Mouse (Mus musculus): ENCODE results near the gene Tnfsf13.
"Not testable (repeated sequence)": the region's sequence is repeated elsewhere in the genome, so short reads cannot be mapped to it uniquely, and the experiment has no call there.

The Tnfsf13 gene

DNA sequence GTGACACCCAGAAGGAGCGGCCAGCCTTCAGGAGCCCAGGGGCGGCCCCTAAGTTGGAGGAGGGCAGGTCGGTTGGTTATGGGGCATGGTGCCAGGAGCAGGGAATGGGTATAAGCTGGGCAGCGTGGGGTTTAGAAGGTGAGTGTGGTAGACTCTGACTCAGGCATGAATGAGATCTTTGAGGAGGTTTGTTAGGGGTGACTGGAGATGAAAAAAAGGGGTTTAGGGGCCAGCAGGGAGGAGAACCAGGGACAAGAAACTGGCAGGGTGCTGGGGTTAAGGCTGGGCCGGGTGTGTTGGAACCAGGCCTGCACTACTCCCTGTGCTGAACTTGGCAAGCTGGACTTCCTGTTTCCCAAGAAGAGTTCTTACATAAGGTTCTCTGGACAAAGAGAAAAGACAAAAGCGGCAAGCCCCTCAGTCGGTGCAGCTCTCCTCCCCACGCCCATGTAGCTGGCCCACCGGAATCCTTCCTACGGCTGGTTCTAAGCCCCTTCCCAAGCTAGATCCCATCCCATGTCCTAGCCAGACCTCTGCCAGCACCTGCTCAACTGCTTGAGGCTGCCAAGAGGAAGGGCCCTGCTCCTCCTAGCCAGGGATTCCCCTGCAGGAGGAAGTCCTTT, at the start of gene Tnfsf13:
Tnfsf13 (minus strand) TSS at position 259 of the 623 bp plus-strand sequence.
- DNase-seq, result peak; percentile 92

DNA sequence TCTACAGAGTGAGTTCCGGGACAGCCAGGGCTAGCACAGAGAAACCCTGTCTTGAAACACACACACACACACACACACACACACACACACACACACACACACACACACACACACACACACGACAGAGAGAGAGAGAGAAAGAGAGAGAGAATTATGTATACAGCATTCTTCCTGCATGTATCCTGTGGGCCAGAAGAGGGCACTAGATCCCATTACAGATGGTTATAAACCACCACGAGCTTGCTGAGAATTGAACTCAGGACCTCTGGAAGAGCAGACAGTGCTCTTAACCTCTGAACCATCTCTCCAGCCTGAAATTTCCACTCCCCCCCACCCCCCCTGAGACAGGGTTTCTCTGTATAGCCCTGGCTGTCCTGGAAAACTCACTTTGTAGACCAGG, 45.8 kb upstream of the Tnfsf13 start:
- not testable (repeated sequence) for DNase-seq

DNA sequence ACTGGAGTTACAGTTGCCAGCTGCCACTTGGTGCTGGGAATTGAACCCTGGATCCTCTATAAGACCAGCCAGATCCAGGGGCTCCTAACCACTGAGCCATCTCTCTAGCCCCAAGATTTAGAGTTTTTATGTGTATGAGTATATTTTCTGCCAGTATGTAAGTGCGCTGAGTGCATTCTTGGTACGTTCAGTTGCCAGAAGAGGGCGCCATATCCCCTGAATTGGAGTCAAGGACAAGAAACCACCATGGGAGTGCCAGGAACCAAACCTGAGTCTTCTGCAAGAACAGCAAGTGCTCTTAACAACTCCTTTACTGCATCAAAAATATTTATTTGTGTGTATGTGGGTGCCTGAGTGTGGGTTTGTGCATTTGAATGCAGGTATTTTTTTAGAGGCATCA, 43.5 kb upstream of the Tnfsf13 start:
- no peak for DNase-seq

DNA sequence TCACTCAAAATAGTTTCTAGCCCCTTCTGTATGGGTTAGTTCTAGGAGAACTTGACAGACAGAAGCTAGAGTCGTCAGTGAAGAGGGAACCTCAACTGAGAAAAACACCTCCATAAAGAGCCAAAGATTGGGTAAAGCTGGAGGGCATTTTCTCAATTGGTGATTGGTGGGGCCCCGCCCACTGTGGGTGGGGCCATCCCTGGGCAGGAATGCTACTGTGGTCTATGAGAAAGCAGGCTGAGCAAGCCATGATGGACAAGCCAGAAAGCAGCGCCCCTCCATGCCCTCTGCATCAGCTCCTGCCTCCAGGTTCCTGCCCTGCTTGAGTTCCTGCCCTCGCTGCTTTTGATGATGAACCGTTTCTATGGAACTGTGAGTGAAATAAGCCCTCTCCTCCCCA, 40.4 kb upstream of the Tnfsf13 start:
- DNase-seq, result no peak

DNA sequence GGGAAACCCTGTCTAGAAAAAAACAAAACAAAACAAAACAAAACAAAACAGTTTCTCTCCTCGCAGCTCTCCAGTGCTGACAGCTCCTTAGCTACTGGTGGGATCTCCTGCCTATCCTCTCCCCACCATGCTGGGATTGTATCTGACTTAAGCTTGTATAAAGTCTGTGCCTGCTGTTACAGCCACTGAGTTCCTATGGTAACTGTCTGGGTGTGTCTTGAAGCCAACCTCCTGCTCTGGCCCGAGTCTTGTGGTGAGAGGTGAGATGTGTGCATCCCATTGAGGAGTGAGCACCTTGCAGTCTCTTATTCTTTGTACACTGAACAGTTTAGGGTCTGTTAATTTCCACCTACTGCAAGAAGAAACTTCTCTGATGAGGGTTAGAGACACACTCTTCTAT, 37.5 kb upstream of the Tnfsf13 start:
- no peak for DNase-seq

DNA sequence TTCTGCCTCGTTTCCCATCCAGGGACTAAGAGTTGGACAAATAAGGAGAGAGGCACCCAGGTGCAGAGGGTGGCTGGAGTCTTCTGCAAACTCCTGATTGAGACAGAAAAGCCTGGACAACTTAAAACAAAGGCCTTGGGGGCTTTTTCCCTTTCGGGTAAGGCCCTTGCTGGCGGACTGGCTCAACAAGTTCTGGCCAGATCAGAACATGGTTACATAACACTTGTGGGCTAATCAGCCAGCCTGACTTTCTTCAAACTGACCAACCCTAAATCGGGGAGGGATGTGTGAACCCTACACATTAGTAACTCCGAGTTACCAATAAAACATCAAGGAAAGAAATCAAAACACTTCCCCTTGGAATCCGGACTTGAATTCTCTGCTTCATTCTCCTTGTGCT, 35.3 kb upstream of the Tnfsf13 start:
- no peak for DNase-seq

DNA sequence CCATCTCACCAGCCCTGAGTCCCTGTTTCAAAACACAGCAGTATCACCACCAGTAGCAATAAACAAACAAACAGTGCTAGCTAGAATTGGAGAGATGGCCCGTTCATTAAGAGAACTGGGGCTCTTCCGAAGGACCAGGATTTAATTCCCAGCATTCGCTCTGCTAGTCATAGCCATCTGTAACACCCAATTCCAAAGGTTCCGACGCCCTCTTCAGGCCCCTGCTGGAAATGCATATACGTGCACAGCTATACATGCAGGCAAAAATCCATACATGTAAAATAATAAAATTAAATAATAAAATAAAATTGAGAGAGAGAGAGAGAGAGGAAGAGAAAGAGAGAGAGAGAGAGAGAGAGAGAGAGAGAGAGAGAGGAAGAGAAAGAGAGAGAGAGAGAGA, 33.8 kb upstream of the Tnfsf13 start:
- DNase-seq, result no peak

DNA sequence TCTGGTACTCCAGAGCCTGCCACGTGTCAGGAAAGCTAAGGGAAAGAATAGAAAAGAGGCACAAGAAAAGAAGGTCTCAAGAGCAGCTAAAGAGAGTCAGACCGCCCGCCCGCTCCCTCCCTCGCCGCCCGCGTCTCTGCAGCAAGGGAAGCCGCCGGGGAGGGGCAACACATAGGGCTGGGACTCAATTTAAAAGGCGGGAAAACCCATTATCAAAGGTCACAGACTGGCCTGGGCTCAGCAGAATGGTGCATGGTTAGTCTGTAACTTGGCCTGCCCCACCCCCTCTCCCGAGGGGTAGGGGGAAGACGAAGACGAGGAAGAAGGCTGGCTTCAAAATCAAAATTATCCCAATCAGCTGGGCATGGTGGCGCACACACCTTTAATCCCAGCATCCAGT, 33.1 kb upstream of the Tnfsf13 start:
- DNase-seq, result no peak

DNA sequence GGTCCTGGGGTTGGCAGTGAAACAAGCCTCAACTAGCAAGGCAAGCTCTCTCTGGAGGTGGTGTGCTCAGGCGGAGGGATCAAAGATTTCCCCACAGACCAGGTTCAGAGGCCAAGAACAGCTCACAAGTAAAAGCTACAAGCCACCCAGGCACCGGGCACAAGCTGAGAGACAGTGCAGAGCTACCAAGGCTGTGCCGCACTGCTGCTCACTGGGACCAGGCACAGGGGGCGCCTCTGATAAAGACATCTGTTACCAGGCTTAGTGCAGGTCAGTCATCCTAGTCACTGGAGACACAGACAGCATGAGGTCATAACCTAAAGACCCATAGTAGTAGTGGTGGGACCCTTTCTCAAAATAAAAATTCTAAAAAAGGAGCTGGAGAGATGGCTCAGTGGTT, 31.4 kb upstream of the Tnfsf13 start:
- DNase-seq, result no peak

DNA sequence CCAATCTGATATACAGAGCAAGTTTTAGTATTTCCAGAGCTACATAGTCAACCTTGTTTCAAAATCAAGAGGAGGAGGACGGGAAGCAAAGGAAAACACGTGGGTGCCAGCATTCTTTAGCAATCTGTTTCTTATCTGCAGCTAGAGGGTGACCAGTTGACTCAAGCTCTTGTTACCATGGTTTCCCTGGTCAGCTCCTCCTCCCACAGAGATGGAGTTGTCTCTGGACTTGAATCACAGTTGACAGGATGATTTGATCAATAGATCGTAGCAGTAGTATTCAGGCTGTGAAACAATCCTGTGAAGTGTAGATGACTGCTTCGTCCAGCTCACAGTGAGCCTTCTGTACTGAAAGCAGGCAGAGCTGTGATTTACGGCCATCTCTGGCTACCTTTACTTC, 30.3 kb upstream of the Tnfsf13 start:
- DNase-seq, result no peak

DNA sequence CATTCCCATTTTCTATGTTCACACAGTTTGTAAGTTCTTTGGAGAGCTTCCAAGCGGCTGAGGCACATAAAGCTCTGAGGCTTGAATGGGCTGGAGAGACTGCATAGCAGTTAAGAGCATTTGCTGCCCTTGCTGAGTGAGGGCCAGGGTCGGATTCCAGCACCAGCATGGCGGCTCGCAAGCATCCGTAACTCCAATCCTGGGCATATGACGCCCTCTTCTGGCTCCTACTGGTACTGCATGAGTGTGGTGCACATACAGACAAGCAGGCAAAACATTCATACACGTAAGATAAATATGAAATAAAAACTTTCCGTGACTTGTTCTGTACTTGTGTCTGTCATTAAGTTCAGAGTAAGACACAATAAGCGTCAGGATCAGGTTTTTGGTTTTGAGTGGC, 29.9 kb upstream of the Tnfsf13 start:
- no peak for DNase-seq

DNA sequence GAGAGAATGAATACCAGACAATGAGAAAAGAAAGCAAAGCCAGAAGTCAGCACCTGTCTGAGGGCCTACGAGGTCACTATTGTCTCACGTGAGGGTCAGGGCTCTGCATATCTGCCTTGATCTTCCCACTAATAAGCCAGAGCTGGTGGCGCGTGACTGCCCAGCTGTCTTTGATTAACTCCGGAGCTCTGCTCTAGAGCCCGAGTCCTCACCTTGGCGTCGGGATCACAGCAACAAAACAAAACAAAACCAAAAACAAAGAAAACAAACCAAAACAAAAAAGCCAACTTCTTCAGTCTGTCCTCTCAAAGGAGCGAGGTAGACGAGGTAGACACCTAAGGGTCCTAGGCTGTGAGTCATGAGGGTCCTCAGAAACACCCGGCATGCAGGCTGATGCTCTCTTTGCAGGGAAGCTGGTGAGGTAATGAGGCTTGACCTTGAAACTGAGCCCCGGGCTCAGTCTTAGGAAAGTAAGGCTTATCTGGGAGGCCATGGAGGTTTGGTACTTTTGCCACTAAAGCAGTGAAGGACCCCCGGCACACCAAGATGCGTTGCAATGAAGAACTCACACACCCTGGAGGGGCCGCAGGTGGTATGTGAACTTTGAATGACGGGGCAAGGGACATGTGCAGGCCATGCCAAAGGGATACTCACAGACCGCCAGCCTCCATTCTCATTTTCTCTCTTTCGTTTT, 29.2 kb upstream of the Tnfsf13 start:
- no peak for DNase-seq

DNA sequence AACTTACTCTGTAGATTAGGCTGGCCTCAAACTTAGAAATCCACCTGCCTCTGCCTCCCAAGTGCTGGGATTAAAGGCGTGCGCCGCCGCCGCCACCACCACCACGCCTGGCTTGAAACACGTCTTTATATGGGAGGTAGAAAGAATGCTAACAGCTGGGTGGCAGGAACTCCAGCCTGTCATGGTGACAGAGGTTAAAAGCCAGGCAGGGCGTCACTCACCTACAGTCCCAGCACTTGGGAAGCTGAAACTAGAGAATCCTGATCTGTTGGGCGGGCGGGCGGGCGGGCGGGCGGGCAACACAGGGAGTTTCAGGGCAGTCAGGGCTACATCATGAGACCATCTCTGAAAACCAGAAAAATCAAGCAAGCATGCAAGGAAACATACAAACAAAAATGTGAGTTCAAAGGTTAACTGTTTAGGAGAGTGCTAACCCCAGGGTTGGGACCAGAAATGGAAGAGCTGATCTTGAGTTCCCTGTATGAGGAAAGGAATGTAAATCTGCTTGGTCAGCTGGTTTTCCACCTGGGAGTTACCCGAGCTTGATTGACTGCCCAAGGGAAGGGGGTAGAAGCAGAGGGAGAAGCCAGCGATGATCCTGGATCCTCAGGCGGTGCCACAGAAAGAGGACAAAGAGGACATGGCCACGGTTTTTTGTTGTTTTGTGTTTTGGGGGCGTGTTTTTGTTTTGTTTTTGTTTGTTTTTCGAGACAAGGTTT, 27.5 kb upstream of the Tnfsf13 start:
- no peak for DNase-seq

DNA sequence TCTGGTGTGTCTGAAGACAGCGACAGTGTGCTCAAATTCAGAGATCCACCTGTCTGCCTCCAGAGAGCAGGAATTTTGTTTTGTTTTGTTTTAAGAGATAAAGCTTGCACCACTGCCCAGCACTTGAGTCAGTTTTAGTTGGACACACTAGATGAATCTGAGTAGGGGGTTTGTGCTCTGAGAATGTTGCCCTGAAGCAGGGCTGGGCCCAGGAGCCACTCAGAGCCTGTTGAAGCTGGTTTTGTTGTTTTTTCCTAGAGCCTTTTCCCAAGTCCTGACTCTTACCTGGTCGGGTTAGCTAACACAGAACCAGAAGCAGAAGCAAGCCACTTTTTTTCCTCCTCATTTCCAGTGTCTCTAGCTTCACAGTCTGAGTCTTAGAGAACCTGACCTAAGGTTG, 25.5 kb upstream of the Tnfsf13 start:
- DNase-seq, result no peak

DNA sequence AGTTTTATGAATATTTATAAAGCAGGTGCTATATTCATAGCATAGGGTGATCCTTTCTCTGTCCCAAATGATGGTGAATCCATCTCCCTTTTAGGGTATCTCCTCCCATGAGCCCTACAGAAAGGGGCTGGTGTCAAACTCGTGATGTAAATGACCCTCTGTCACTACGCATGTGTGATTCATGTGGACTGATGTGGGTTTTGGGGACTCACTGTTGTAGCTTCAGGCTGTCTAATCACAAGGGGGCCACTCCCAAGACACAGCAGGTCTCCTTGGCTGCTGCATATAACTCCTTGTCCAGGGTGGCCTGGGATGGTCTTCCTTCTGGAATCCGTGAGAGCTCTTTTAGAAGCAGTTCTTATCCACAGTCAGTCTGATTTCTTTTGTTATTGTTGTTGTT, 24.9 kb upstream of the Tnfsf13 start:
- no peak for DNase-seq

DNA sequence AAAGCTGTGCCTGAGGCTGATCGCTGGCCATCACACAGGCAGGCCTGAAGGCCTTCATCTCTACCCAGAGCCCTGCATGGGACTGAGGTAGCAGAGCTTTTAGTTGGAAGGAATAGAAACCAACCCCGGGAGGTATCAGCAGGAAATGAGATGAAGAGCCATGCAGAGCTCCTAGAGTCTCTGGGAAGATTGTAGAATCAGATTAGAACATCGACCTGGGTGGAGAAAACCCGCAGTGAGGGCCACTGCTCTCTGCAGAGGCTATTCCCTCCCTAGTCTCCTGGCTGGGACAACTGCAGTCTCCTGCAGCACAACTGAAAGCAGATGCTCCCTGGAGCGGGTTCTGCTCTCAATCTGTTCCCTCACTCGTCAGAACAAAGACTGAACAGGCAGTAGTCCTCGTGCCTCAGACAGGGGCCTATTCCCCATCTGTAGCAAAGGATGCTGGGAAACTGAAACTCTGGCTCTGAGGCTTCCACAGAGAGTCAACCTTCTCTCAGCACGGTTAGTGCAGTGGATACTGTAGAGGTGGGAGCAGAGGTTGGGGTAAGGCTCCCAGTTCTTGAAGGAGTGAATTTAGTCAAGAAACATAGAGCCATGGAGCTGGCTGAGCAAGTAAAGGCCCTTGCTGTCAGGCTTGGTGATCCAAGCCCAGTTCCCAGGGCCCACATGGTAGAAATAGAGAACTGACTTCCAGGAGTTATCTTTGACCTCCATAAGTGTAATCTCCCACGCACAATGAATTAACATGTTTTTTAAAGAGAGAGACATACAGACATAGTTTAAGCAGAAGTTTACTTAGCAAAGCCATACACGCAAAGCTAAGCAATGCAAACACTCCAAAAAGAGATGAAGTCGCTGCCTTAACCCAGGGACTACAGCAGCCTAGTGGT, 24.2 kb upstream of the Tnfsf13 start:
- no peak for DNase-seq

DNA sequence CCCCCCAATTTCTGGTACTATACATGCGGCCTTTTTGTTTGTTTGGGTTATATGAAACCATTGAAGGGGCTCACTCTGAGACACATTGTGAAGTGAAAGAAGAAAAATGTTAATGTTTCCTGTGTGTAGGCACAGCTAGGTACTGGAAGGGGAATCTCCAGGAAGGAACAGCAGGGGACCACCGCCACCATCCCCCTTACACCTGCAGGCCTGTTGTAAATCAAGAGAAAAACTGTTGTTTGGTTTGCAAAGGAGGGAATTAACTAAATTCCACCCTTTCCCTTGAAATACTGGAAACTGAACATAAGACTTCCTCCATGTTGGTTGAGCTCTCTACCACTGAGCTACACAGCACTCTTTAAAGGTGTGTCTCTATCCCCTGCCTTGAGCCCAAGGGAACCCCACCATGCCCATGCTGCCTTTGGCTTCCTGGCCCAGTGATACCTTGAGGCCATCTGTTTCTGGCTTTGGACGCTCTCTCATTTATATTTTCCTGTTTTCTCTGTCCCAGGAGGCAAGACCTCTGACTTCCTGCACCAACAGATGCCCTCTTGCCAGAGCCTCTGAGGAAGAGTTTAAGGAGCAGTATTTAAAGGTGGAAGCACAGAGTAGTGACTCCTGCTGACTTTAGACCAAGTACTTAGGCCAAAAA, 23.2 kb upstream of the Tnfsf13 start:
- DNase-seq, result no peak

DNA sequence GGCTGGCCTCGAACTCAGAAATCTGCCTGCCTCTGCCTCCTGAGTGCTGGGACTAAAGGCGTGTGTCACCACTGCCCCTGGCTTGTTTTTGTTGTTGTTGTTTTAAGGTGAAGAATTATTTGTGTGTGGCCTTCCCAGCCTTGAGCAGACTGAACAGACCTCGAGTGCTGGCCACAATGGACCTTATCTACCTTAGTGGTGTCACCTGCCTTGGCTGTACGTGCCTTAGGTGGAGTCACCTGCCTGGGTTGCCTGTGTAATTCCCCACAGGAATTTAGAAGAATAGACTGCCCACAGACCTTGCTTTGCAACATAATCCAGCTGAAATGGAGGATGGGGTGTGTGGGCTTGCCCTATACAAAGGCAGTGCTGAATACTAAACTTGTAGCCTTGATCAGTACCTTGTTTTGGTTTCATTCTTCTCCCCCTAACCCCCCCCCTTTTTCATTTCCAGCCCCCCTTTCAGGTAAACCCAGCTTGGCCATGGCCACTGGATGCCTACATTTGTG, 22.3 kb upstream of the Tnfsf13 start:
- DNase-seq, result no peak

DNA sequence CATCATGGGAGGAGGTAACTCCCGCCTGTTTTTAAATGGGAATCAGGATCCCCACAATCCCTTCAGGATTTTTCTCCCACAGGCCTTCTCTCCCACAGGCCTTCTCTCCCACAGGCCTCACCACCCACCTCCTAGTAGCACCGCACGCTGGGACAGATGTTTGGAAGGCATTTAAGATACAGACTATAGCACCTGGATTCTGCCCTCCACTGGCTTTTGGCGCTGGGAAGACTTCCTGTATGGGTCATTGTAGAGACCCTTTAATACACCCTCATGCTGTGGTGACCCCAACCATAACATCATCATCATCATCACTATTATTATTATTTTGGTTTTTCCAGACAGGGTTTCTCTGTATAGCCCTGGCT, 21.9 kb upstream of the Tnfsf13 start:
- DNase-seq, result no peak

DNA sequence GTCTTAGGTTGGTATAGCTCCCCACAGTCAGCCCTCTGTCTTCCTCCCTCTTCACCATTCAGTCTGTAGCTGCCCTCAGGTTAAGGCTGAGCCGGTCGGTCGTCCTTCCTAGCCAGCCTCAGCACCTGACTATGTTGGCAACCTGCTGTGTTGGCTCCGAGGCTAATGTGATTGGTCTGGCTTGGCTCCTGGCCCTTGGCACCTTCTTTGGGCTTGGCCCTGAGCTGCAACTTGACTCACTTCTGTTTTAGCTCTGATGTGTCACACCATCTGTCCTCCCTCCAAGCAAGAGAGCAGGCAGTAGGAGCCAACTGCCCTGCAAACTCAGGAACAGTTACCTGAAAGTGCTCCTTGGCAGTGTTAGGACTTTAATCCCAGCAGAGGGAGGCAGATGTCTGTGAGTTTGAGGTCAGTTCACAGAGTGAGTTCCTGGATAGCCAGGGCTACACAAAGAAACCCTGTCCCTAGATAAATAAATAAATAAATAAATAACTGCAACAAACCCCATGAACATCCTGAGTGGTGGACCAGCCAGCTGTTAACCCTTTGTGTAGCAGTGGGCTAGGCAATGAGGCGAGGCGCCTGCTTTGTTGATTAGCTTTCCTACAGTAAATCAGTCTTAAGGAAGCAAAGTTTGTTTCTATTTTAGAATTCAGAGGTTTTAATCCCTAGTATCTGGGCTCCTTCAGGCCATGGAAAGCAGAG, 21.3 kb upstream of the Tnfsf13 start:
- peak; percentile 98 for DNase-seq

DNA sequence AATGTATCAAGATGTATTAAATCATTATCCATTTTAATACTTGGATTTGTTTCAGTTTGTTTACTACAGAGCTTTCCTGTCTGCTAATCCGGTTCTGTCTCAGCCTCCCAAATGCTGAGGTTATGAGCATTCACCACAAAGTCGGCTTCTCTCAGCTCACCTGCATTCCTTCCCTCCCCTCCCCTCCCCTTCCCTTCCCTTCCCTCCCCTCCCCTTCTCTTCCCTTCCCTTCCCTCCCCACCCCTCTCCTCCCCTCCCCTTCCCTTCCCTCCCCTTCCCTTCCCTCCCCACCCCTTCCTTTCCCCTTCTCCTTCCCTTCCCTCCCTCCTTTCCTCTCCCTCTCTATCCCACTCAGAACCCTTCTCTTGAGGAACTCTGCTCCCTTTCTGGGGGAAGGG, 19.0 kb upstream of the Tnfsf13 start:
- DNase-seq, result no peak
